Mouse (Mus musculus) testis, adult 2 months (tissue): ENCODE measurements at regions not wholly inside any gene's neighbourhood (a gene's known extent, or its start where the extent isn't known, plus 50 kb on each side); places are given as distances from the start of the nearest gene placed in this dataset.

ENCODE experiments used
- CTCF ChIP-seq: fragments of 200-500 bp; IDR thresholded peaks from 2 replicates; pipeline ENCODE4 v1.5.1; 2012; ENCODE audit warnings: low read depth, mild to moderate bottlenecking, inconsistent platforms, low read length, moderate library complexity; ENCODE audit not compliant: control insufficient read depth, insufficient read depth, insufficient replicate concordance
- POLR2A ChIP-seq: fragments of 200-500 bp; IDR thresholded peaks from 2 replicates; pipeline ENCODE4 v1.6.1; 2012; ENCODE audit warnings: low read depth, mild to moderate bottlenecking, inconsistent platforms, low read length, moderate library complexity; ENCODE audit not compliant: control insufficient read depth

- TF ChIP-seq CTCF (no peak), POLR2A (no peak)
Observed at GRCm38 (mm10) chr9:60947363-60947762, 153.0 kb downstream of the Uaca start.
